Mouse (Mus musculus) forebrain, postnatal 0 days (tissue): ENCODE results near the gene Ptprn2. TPM values are rescaled to one million over a fixed set of nuclear protein-coding genes. Genes with fewer than 3 reads are reported as not detected.

ENCODE experiments used
- ATAC-seq: fragments of 200-750 bp; cut with Nextera tagmentation; 2 replicates; pipeline ENCODE4 v1.8.0; 2017; ENCODE audit warnings: mild to moderate bottlenecking, moderate library complexity
- DNase-seq: peaks from one replicate; pipeline ENCODE4 v3.0.0-alpha.2; 2015
- H3K27ac ChIP-seq: fragments of 300-500 bp; sonication (generic); 2 replicates; pipeline ENCODE4 v1.5.1; 2014; ENCODE audit warnings: low read depth, mild to moderate bottlenecking, antibody characterized with exemption, low read length, moderate library complexity, mixed read lengths
- H3K27me3 ChIP-seq: fragments of 300-500 bp; sonication (generic); 2 replicates; pipeline ENCODE4 v1.6.1; 2014; ENCODE audit warnings: mild to moderate bottlenecking, low read length, mixed read lengths; ENCODE audit not compliant: insufficient read depth
- H3K36me3 ChIP-seq: fragments of 300-500 bp; sonication (generic); 2 replicates; pipeline ENCODE4 v1.6.1; 2014; ENCODE audit warnings: mild to moderate bottlenecking, moderate library complexity; ENCODE audit not compliant: insufficient read depth
- H3K4me1 ChIP-seq: fragments of 300-500 bp; sonication (generic); 2 replicates; pipeline ENCODE4 v1.6.1; 2014; ENCODE audit warnings: antibody characterized with exemption; ENCODE audit not compliant: insufficient read depth
- H3K4me2 ChIP-seq: fragments of 300-500 bp; sonication (generic); 2 replicates; pipeline ENCODE4 v1.6.1; 2014; ENCODE audit warnings: low read depth, mild to moderate bottlenecking, moderate library complexity
- H3K4me3 ChIP-seq: fragments of 300-500 bp; sonication (generic); 2 replicates; pipeline ENCODE4 v1.5.1; 2014; ENCODE audit warnings: low read depth, low read length, mixed read lengths
- H3K9ac ChIP-seq: fragments of 300-500 bp; sonication (generic); 2 replicates; pipeline ENCODE4 v1.6.1; 2014; ENCODE audit warnings: mild to moderate bottlenecking
- H3K9me3 ChIP-seq: fragments of 300-500 bp; sonication (generic); 2 replicates; pipeline ENCODE4 v1.6.1; 2016; ENCODE audit warnings: low read length
- CTCF ChIP-seq: sonication (generic); IDR thresholded peaks from 2 replicates; pipeline ENCODE4 v1.5.1; 2016; ENCODE audit warnings: antibody characterized with exemption, control low read depth, low read depth
- WGBS: fragments of 180-500 bp; shearing (Covaris S2); extraction: QIAGEN DNeasy Blood & Tissue Kit; methylation state at CpG from one replicate; pipeline ENCODE4 v1.1.7; 2014; 5-methylcytosine and 5-hydroxymethylcytosine counted together
- polyA plus RNA-seq: library from polyadenylated mRNA; unstranded; fragments of >200 nt; fragmentation: Nextera tagmentation; extraction: Ambion mirVana; gene quantifications from 2 replicates; pipeline ENCODE4 v1.2.1, GENCODE M21; 2015
- total RNA-seq: library from RNA; depleted of rRNA; stranded (reverse); fragments of >200 nt; gene quantifications from 2 replicates; pipeline ENCODE4 v1.2.3, GENCODE M21; 2014

The Ptprn2 gene
- total and polyA plus RNA-seq, 2 experiments from 2014 or later, result 15.9 to 91.1 TPM

DNA sequence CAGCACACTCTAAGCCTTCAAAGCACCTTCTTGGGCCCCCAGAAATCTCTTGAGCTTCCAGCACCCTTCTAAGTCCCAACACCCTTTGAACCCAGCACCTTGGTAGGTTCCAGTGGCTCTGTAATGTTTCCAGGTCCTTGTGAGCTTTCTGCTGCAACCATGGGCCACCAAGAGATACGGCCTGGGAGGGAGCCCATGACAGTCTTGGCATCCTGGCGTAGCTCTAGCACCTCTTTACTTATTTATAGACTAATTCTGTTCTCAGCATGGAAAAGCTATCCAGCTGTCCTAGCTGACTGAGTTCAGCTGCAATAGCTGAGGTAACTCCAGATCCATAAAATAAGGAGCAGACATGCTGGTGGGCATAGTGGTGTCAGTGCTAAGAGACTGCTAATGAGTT, 66.8 kb downstream of the Ptprn2 start:
- Histone ChIP-seq H3K4me2 (no peak overlapping the region), H3K4me3 (no peak overlapping the region), H3K9me3 (no peaks in the 10 kb centered on the region), H3K36me3 (no peaks in the 10 kb centered on the region), H3K27ac (no peak overlapping the region), H3K27me3 (no peaks in the 10 kb centered on the region), H3K9ac (no peak overlapping the region), H3K4me1 (no peaks in the 10 kb centered on the region)
- DNase-seq, result no peak
- no peak for TF ChIP-seq CTCF
- WGBS, result 88% methylated on average over 2 of the region's 2 CpGs
- no peak for ATAC-seq

DNA sequence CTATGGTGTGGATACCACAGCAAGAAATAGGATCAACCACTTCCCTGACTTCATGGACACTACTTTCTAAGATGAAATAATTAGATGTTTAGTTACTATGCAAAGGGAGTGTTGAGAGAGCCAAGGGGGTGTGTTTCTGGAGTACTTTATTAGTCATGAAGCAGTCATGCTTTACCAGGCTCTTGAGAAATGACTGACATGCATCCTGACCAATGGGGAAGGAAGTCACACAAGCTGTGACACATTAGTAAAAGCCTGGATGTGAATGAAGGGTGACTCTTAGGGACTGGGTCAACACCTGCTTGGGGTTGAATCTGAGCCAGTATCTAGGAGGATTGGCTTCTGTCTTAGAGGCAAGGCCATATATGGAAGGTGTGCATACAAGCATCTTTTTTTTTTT, 67.8 kb downstream of the Ptprn2 start:
- H3K27me3 ChIP-seq, result no peaks in the 10 kb centered on the region
- no peak overlapping the region for H3K9ac ChIP-seq
- H3K27ac ChIP-seq, result no peak overlapping the region
- ATAC-seq, result no peak
- no peak for TF ChIP-seq CTCF
- H3K36me3 ChIP-seq, result no peaks in the 10 kb centered on the region
- H3K9me3 ChIP-seq, result no peaks in the 10 kb centered on the region
- H3K4me3 ChIP-seq, result no peak overlapping the region
- H3K4me1 ChIP-seq, result no peaks in the 10 kb centered on the region
- DNase-seq, result no peak
- no peak overlapping the region for H3K4me2 ChIP-seq

DNA sequence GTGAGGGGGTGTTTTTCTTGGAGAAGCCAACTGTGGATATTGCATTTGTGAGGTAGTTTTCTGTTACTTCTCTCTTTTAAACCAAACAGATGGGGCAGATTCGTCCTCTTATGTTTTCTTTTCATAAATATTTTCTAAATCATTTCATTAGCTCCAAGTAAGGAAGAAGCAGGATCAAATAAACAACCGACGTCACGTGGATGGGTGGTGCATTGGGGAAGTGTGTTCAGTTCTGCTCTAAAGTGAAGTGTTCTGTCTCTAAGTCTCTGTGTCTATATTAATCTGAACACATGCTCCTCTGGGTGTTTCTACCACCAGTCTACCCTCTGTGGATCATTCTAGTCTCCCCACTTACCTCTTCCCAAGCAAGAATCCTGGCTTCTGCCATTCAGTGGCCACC, 70.4 kb downstream of the Ptprn2 start:
- DNase-seq (no peak), ATAC-seq (no peak)
- Histone ChIP-seq H3K9me3 (no peaks in the 10 kb centered on the region), H3K36me3 (no peaks in the 10 kb centered on the region), H3K4me3 (no peak overlapping the region), H3K27me3 (no peaks in the 10 kb centered on the region), H3K9ac (no peak overlapping the region), H3K4me1 (no peaks in the 10 kb centered on the region), H3K4me2 (no peak overlapping the region), H3K27ac (no peak overlapping the region)
- 77% methylated on average over 4 of the region's 4 CpGs for WGBS
- no peak for TF ChIP-seq CTCF

DNA sequence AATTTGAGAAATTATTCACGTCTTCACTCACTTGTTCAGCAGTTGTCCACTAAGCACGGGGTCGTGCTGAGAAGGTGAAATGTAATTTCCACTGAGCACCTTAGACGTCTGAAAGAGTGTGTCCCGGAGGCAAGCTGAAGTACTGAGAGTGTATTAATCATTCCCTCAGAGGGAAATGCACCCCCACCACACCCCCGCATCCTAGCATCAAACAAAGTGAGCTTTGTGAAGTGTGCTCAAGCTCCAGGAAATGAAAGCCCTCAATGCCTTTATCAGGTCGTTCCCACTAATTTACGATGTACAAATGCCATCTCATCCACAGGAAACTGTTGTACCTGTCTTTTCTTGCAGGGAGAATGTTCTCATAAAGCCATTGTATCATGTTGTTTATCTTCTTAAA, 78.9 kb downstream of the Ptprn2 start:
- no peak for DNase-seq
- 77% methylated on average over 8 of the region's 8 CpGs for WGBS
- Histone ChIP-seq H3K27me3 (no peaks in the 10 kb centered on the region), H3K36me3 (no peaks in the 10 kb centered on the region), H3K4me2 (no peak overlapping the region), H3K4me3 (no peak overlapping the region), H3K4me1 (no peaks in the 10 kb centered on the region), H3K9me3 (no peaks in the 10 kb centered on the region), H3K9ac (no peak overlapping the region), H3K27ac (no peak overlapping the region)
- no peak for TF ChIP-seq CTCF
- no peak for ATAC-seq

DNA sequence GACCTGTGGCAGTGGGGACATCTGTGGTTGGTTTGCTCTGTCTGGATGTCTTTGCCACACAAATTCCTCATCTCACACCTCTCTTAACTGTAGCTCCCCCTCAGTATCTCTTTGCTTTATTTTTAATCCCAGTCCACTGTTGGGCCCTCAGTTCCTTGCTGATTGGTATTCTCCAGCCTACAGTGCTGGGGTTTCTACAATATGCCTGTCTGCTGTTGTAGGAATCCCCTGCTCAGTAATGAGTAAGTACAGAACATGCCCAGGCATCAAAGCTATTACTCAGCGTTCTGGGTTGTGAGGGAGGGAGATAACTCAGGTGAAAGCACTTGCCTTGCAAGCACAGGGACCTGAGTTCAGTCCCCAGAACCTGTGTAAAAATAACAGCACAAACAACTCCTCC, 81.2 kb downstream of the Ptprn2 start:
- H3K9ac ChIP-seq, result no peak overlapping the region
- H3K27ac ChIP-seq, result no peak overlapping the region
- no peaks in the 10 kb centered on the region for H3K9me3 ChIP-seq
- no peak overlapping the region for H3K4me3 ChIP-seq
- H3K4me2 ChIP-seq, result no peak overlapping the region
- ATAC-seq (no peak), DNase-seq (no peak)
- no peaks in the 10 kb centered on the region for H3K27me3 ChIP-seq
- 71% methylated on average over 1 of the region's 1 CpGs for WGBS
- no peak for TF ChIP-seq CTCF
- H3K4me1 ChIP-seq, result no peaks in the 10 kb centered on the region
- H3K36me3 ChIP-seq, result no peaks in the 10 kb centered on the region

DNA sequence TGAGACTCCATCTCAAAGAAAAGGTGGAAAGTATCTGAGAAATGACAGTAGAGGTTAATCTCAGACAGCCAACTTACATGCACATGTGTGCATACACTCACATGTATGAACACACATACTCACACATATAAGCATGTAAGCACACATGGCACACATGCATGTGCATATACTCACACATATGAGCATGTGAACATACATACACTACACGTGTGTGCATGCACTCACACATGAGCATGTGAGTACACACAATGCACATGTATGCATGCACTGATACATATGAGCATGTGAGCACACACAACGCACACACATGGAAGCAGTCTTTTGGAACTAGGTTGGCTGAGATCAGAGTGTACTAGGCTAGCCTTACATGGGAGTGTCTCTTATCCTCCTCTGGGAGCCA, 81.7 kb downstream of the Ptprn2 start:
- no peak overlapping the region for H3K27ac ChIP-seq
- no peaks in the 10 kb centered on the region for H3K36me3 ChIP-seq
- H3K27me3 ChIP-seq, result no peaks in the 10 kb centered on the region
- DNase-seq (no peak), ATAC-seq (no peak)
- no peaks in the 10 kb centered on the region for H3K9me3 ChIP-seq
- H3K4me3 ChIP-seq, result no peak overlapping the region
- H3K4me2 ChIP-seq, result no peak overlapping the region
- H3K9ac ChIP-seq, result no peak overlapping the region
- WGBS, result 82% methylated on average over 2 of the region's 2 CpGs
- H3K4me1 ChIP-seq, result no peaks in the 10 kb centered on the region
- TF ChIP-seq CTCF, result no peak

DNA sequence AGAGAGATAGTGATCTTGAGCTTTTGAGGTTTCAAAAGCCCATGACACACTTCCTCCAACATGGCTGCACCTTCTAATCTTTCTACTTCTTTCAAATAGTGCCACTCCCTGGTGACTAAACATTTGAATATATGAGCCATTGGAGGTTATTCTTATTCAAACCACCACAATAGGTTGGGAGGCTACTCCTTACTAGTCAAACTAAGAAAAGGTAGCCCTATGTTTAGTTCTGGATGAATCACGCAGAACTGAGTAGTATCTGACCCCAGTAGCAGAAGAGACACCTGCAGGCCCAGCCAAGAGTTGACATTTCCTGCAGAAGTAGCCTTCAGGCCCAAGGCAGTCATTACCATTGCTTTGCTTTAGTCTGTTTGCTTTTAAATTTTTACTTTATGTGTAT, 84.0 kb downstream of the Ptprn2 start:
- Histone ChIP-seq H3K9me3 (no peaks in the 10 kb centered on the region), H3K27me3 (no peaks in the 10 kb centered on the region), H3K4me3 (no peak overlapping the region), H3K9ac (no peak overlapping the region), H3K36me3 (no peaks in the 10 kb centered on the region), H3K4me1 (no peaks in the 10 kb centered on the region), H3K4me2 (no peak overlapping the region), H3K27ac (no peak overlapping the region)
- 71% methylated on average over 1 of the region's 1 CpGs for WGBS
- no peak for ATAC-seq
- TF ChIP-seq CTCF, result no peak
- no peak for DNase-seq

DNA sequence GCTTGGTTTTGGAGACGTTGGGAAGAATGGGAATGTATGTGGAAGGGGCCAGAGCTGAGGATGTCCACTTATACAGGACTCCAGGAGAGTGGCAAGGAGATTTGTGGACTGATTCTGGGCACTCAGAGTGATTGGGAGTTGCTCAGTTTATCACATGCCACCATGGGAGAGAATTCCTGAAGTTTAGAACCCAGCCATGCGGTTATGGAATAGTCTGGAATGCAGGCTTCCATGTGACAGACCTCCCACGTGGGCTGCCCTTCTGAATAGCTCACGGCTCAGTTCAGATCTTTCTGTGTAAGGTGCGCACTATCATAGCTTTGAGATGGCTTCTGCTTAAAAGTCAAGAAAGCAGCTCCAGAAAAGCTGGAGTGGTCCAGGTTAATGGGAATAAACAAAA, 88.6 kb downstream of the Ptprn2 start:
- H3K4me2 ChIP-seq, result no peak overlapping the region
- ATAC-seq, result no peak
- no peak for DNase-seq
- no peak overlapping the region for H3K27ac ChIP-seq
- H3K9me3 ChIP-seq, result no peaks in the 10 kb centered on the region
- H3K27me3 ChIP-seq, result no peaks in the 10 kb centered on the region
- no peak overlapping the region for H3K9ac ChIP-seq
- no peaks in the 10 kb centered on the region for H3K36me3 ChIP-seq
- H3K4me3 ChIP-seq, result no peak overlapping the region
- TF ChIP-seq CTCF, result no peak
- 79% methylated on average over 5 of the region's 5 CpGs for WGBS
- H3K4me1 ChIP-seq, result no peaks in the 10 kb centered on the region
